Mouse (Mus musculus) heart, embryonic 16.5 days (tissue): ENCODE results near the gene Aldh1a7. TPM values are rescaled to one million over a fixed set of nuclear protein-coding genes. Genes with fewer than 3 reads are reported as not detected.

Experiments used
- ATAC-seq: fragments of 200-750 bp; cut with Nextera tagmentation; replicated peaks from 2 replicates; pipeline ENCODE4 v1.8.0; 2017; ENCODE audit warnings: moderate number of reproducible peaks; ENCODE audit not compliant: insufficient read depth, low FRiP score; ENCODE audit errors: extremely low read depth
- H3K27ac ChIP-seq: fragments of 300-500 bp; sonication (generic); 2 replicates; pipeline ENCODE4 v1.5.1; 2014; ENCODE audit warnings: mild to moderate bottlenecking, low read length, control low read depth, moderate library complexity
- H3K27me3 ChIP-seq: fragments of 300-500 bp; sonication (generic); 2 replicates; pipeline ENCODE4 v1.6.1; 2014; ENCODE audit warnings: low read length, mixed read lengths; ENCODE audit not compliant: control insufficient read depth, insufficient read depth
- H3K36me3 ChIP-seq: fragments of 300-500 bp; sonication (generic); 2 replicates; pipeline ENCODE4 v1.6.1; 2014; ENCODE audit not compliant: control insufficient read depth, insufficient read depth
- H3K4me1 ChIP-seq: fragments of 300-500 bp; sonication (generic); 2 replicates; pipeline ENCODE4 v1.6.1; 2014; ENCODE audit warnings: low read length, mixed read lengths; ENCODE audit not compliant: control insufficient read depth, insufficient read depth
- H3K4me2 ChIP-seq: fragments of 300-500 bp; sonication (generic); 2 replicates; pipeline ENCODE4 v1.6.1; 2014; ENCODE audit warnings: low read depth, mild to moderate bottlenecking, control low read depth, low read length
- H3K4me3 ChIP-seq: fragments of 300-500 bp; sonication (generic); 2 replicates; pipeline ENCODE4 v1.5.1; 2014; ENCODE audit warnings: mild to moderate bottlenecking, control low read depth, low read length
- H3K9ac ChIP-seq: fragments of 300-500 bp; sonication (generic); 2 replicates; pipeline ENCODE4 v1.6.1; 2014; ENCODE audit warnings: low read length, control low read depth
- H3K9me3 ChIP-seq: fragments of 300-500 bp; sonication (generic); replicated peaks from 2 replicates; pipeline ENCODE4 v1.6.1; 2016; ENCODE audit warnings: low read length; ENCODE audit not compliant: control insufficient read depth
- WGBS: fragments of 180-500 bp; shearing (Covaris S2); extraction: QIAGEN DNeasy Blood & Tissue Kit; methylation state at CpG from one replicate; pipeline ENCODE4 v1.1.7; 2014; 5-methylcytosine and 5-hydroxymethylcytosine counted together
- polyA plus RNA-seq: library from polyadenylated mRNA; unstranded; fragments of >200 nt; fragmentation: Nextera tagmentation; extraction: Ambion mirVana; gene quantifications from 2 replicates; pipeline ENCODE4 v1.2.1, GENCODE M21; 2015

The Aldh1a7 gene
- 2.3 and 9.7 TPM in 2 replicates for polyA plus RNA-seq

DNA sequence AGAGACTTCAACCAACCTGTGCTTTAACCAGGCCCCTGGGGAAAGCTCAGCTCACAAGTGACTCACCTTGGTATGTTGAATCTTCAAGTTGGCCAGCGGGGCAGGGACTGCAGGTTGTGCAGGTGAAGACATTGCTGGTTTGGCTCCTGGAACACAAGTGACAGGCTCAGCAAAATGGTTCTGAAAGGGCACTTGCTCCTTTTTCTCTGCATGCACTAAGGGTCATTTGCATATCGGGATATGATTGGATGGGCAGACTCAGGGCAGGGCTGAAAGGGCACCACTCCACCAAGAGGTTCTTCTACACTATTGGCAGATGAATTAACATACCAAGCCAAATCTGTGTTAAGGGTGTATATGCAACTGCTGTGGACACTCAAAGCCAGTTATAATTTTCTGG, at the start of gene Aldh1a7:
Gene Aldh1a7, minus strand, starts transcription at position 182 of the 400 bp plus-strand sequence.
- 0 out of 2 replicates have a peak, but pooled peaks have one; percentile 55 for ATAC-seq
- no peaks in the 10 kb centered on the region for H3K4me1 ChIP-seq
- H3K36me3 ChIP-seq = no peaks in the 10 kb centered on the region
- H3K27me3 ChIP-seq = no peaks in the 10 kb centered on the region
- no peak within 1 kb of the TSS for H3K4me3 ChIP-seq
- WGBS = 65% methylated on average over 2 of the region's 2 CpGs
- no peak within 1 kb of the TSS for H3K4me2 ChIP-seq
- H3K9me3 ChIP-seq = no peaks in the 10 kb centered on the region
- no peak within 1 kb of the TSS for H3K27ac ChIP-seq
- H3K9ac ChIP-seq = no peak within 1 kb of the TSS

DNA sequence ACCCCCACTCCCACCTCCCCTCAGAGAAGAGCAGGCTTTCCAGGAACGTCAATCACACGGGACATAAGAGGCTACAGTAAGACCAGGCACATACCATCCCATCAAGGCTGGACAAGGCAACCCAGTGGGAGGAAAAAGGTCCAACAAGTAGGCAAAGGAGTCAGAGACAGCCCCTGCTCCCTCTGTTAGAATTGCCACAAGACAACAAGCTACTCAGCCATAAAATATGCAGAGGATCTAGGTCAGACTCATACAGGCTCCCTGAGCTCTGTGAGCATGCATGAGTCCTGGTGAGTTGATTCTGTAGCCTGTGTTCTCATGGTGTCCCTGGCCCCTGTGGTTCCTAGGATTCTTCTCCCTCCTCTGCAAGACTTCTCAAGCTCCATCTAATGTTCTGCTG, 48.3 kb upstream of the Aldh1a7 start:
- H3K9me3 ChIP-seq = no peaks in the 10 kb centered on the region
- H3K27me3 ChIP-seq = no peaks in the 10 kb centered on the region
- 54% methylated on average over 2 of the region's 2 CpGs for WGBS
- H3K27ac ChIP-seq = no peak overlapping the region
- H3K9ac ChIP-seq = no peak overlapping the region
- H3K4me2 ChIP-seq = no peak overlapping the region
- H3K4me3 ChIP-seq = no peak overlapping the region
- H3K4me1 ChIP-seq = no peaks in the 10 kb centered on the region
- ATAC-seq = no peak
- H3K36me3 ChIP-seq = no peaks in the 10 kb centered on the region

DNA sequence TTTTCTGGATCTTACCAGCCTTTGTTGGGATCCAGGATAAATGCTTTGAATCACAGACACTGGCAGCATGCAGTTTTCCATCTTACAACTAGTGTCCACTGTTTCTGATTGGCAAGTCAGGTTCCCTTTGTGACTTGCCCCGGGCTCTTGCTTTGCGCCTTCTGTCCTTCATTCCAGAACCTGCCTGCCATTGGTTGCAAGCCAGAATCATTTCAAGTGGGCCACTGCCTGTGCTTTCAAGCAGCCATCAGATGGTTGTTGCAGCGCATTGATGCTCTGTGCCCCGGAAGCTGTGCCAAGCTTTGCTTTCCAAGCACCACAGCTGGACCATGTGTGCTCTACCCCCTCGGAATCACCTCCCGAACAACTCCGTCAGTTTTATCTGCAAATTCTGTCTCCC, 46.6 kb upstream of the Aldh1a7 start:
- no peak for ATAC-seq
- no peak overlapping the region for H3K27ac ChIP-seq

DNA sequence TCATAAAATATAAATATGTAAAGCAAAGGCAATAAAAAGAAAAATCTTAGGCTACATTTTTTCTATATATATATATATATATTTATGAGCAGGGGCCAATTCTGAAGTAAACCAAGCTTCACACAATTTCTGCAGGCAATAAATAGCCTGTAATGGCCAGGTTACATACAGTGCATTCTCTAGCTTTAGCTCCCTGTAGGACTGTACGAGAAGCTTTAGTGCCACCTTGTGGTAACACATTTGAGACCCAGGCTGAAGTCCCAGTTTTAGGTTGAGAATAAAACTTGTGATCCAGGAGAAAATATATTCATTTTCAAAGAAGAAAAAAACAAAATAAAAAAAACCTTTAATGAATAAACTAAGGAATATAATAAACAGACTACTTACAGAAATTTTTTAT, 36.9 kb upstream of the Aldh1a7 start:
- Histone ChIP-seq H3K9ac (no peak overlapping the region), H3K27me3 (no peaks in the 10 kb centered on the region), H3K9me3 (no peaks in the 10 kb centered on the region), H3K4me2 (no peak overlapping the region), H3K36me3 (no peaks in the 10 kb centered on the region), H3K4me3 (no peak overlapping the region), H3K27ac (no peak overlapping the region), H3K4me1 (peaks cover 3% of the 10 kb centered on the region)
- no peak for ATAC-seq
- 9% methylated on average over 1 of the region's 1 CpGs for WGBS

More for the DNA sequence above, 46.6 kb upstream of the Aldh1a7 start:
- Histone ChIP-seq H3K27me3 (no peaks in the 10 kb centered on the region), H3K4me2 (no peak overlapping the region), H3K4me3 (no peak overlapping the region), H3K36me3 (no peaks in the 10 kb centered on the region), H3K4me1 (no peaks in the 10 kb centered on the region), H3K9ac (no peak overlapping the region), H3K9me3 (no peaks in the 10 kb centered on the region)
- WGBS = 78% methylated on average over 7 of the region's 7 CpGs

DNA sequence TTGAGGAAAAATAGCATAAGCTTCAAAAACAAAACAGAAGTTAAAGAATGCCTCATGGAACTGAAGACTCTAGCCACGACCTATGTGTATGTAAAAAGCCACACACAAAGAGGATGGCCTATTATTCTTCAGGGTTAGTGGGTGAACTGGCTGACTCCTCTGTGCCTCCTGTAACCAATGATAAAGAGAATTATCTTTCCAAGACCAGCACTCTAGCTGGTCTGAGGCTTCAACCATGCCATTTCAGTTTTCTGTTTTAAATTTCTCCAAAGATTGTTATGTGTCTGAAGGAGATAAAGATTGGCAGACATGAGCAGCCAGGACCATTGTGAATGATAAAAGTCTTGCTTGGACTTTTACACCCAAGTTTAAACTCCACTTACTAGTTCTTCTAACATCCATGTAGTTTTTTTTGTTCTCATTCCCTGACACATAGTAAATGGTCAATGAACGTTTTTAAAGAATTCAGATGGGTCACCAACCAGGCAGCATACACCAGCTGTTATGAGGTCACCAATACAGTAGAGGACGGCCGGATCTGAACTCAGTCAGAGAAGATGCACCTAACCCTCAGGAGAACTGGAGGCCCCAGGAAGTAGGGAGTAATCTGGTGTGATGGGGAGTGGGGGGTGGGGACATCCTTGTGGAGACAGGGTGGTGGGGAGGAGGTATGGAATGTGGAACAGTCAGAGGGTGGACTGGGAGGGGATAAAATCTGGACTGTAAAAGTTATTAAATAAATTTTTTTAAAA, 34.5 kb upstream of the Aldh1a7 start:
- WGBS = 56% methylated on average over 4 of the region's 4 CpGs
- no peaks in the 10 kb centered on the region for H3K9me3 ChIP-seq
- no peaks in the 10 kb centered on the region for H3K27me3 ChIP-seq
- H3K4me3 ChIP-seq = no peak overlapping the region
- no peak overlapping the region for H3K9ac ChIP-seq
- H3K27ac ChIP-seq = no peak overlapping the region
- no peak for ATAC-seq
- no peaks in the 10 kb centered on the region for H3K36me3 ChIP-seq
- H3K4me1 ChIP-seq = peaks cover 3% of the 10 kb centered on the region
- H3K4me2 ChIP-seq = no peak overlapping the region

DNA sequence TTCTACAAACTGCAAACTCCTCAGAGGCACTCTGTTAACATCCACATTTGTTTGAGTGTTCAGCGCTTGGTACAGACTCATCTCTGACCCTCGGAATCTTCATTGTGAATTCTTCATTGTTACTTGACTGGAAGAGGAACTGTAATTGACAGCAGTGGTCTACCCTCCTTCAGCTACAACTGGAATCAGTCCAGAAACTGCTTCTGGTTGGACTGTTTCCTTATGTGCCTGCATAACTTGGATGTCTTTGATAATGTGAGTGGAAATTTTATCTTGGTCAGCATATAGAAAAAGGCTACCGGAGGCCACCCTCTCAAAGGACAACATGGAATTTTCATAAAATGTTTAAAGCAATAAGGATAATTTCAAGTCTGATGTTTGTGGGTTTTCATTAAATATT, 33.8 kb upstream of the Aldh1a7 start:
- 41% methylated on average over 3 of the region's 3 CpGs for WGBS
- no peak overlapping the region for H3K4me3 ChIP-seq
- no peak overlapping the region for H3K27ac ChIP-seq
- no peaks in the 10 kb centered on the region for H3K9me3 ChIP-seq
- H3K9ac ChIP-seq = no peak overlapping the region
- no peak for ATAC-seq
- H3K36me3 ChIP-seq = no peaks in the 10 kb centered on the region
- H3K4me1 ChIP-seq = peaks cover 3% of the 10 kb centered on the region
- H3K27me3 ChIP-seq = no peaks in the 10 kb centered on the region
- no peak overlapping the region for H3K4me2 ChIP-seq

DNA sequence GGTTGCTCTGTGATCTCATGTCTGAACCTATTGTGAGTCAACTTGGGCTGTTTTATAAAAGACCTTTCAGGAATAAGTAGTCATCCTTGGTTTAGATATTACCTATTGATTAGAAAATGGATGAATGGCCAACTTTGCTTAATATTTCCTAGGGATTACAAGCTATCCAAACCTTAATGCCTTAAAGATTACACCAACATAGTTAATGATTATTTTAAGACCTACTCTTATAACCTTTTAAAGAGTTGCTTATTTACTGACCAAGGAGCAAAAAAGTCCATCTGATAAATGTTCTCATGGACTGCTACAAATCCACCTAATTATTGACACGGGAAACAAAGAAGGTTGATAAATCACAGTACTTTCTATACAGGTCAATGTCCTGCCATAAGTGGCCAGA, 17.3 kb upstream of the Aldh1a7 start:
- Histone ChIP-seq H3K36me3 (no peaks in the 10 kb centered on the region), H3K9me3 (no peaks in the 10 kb centered on the region), H3K4me3 (no peak overlapping the region), H3K9ac (no peak overlapping the region), H3K4me1 (no peaks in the 10 kb centered on the region), H3K27me3 (no peaks in the 10 kb centered on the region), H3K27ac (no peak overlapping the region), H3K4me2 (no peak overlapping the region)
- WGBS = 66% methylated on average over 1 of the region's 1 CpGs
- ATAC-seq = no peak

DNA sequence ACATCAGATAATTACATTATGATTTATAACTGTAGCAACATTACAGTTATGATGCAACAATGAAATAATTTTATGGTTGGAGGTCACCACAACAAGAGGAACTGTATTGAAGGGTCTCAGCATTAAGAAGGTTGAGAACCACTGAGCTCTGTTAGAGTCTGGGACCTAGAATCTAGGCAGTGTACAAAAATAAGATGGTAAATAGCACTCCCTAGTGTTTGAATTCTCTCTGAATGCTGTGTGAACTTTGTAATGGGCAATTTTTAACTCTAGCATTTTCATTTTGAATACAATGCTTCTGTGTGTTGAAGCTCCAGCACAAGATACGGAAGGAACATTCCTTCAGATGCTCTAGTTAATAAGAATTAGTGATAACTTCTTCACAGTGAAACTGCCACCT, 916 bp upstream of the Aldh1a7 start:
- no peak overlapping the region for H3K27ac ChIP-seq
- H3K4me2 ChIP-seq = no peak overlapping the region
- no peaks in the 10 kb centered on the region for H3K4me1 ChIP-seq
- WGBS = 65% methylated on average over 1 of the region's 1 CpGs
- no peaks in the 10 kb centered on the region for H3K27me3 ChIP-seq
- H3K36me3 ChIP-seq = no peaks in the 10 kb centered on the region
- no peaks in the 10 kb centered on the region for H3K9me3 ChIP-seq
- no peak for ATAC-seq
- no peak overlapping the region for H3K9ac ChIP-seq
- no peak overlapping the region for H3K4me3 ChIP-seq

DNA sequence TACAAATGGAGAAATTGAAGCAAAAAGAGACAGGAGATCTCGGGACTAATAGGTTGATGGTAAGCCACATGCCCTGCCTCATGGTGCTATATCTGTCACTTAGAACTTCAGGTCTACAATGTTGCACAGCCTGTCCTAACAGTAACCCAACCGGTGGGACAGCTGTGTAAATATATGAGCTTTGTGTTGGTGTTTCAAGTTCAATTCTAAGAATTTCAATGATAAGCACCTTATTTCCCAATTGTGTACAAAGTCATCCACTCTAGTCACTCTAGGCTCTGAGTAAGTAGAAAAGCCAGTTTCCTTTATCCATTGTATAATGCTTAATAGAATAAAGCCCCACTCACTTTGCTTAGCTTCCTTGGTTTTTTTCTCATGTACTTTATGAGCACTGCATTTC, 4.4 kb downstream of the Aldh1a7 start:
- Histone ChIP-seq H3K4me2 (no peak overlapping the region), H3K4me1 (no peaks in the 10 kb centered on the region), H3K9me3 (no peaks in the 10 kb centered on the region), H3K27me3 (no peaks in the 10 kb centered on the region), H3K9ac (no peak overlapping the region), H3K4me3 (no peak overlapping the region), H3K27ac (no peak overlapping the region), H3K36me3 (no peaks in the 10 kb centered on the region)
- WGBS = 71% methylated on average over 2 of the region's 2 CpGs
- ATAC-seq = no peak
